Mouse (Mus musculus) CD4-positive, CD25-positive, alpha-beta regulatory T cell, adult 2 months (primary cell): Measurements from ENCODE around the gene Map2k4.

Experiments used
- DNase-seq: peaks from one replicate; pipeline ENCODE4 v3.0.0-alpha.2; 2012; ENCODE audit warnings: low read depth, low spot score

The Map2k4 gene

DNA sequence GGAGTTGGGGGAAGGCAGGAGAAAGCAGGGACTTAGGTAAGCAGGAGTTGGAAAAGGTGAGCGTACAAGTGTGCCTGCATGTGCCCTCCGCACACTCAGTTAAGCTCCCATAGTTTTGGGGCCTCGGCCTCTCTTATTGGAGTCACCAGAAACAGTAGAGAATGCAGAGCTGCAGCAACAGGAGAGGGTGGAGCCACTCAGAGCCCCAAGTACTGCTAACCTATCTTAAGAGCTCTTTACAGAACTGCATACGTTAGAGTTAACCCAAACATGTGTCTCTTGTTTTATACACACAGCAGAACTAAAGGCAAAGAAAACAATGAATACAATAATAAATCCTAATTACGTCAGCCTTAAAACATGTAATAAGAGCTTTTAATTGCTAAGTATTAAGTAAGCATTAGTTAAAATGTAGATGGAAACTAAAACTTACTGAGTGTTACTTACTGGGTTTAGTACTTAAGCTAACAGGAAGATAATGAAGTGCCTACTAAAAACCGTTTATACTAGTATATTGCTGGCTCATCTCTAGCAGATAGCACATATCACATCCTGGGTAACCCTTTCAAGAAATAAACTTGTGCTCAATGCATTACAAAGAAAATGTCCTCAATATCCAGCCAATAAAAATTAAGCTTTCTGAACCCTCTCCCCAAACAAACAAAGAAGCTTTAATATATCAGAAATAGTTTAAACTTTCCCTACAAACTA lies 14.0 kb downstream of the Map2k4 start:
- DNase-seq, result no peak

DNA sequence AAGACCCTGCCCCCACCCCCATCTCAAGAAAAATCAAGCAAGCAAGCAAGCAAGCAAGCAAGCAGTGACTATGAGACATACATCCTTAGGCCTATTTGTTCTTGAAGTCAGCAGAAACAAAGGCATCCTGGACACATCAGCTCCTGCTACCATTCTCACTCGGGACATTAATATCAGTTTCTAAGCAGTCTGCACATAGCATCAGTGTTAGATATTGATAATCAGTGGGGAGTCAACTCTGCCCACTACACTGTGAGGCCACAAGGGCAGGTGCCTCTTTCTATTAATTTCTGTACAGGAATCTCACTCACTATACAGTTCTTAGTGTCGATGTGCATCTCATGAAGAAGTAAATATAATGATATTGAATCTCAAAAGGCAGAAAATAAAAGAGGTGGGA lies 14.6 kb downstream of the Map2k4 start:
- DNase-seq, result no peak

DNA sequence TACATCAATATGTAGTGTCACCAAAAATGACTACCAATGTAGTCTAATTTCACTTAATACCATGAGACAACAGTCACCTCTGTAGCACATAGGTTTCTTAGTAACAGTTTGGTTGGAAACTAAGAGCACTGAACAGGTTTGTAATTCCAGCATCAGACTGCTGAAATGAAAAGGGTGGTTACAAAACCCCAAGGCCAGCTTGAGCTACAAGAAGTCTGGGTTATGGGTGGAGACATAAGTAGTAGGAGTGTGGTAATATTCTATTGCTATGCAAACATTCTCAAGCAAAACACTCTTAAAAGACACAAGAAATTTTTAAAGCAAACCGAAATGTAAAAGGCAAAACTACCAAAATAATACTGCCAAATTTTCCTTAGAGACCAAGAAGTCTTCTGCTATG lies 16.6 kb downstream of the Map2k4 start:
- DNase-seq, result no peak

DNA sequence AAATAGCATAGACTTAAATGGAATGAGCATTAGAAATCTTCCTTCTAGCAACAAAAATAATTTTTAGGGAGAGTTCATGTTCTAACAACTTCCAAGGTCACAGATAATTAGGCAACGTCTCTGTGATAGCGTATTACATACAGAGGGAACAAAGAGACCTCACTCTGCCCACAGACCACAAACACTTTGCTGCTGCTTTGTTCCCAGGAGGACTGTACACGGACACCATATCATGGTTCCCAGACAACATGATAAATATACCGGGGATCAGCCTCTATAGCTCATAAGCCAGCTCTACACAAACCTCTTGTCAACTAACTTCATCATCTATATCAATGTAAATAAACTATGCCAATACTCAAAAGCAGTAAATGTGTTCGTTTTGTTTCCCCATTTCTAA lies 18.1 kb downstream of the Map2k4 start:
- no peak for DNase-seq

DNA sequence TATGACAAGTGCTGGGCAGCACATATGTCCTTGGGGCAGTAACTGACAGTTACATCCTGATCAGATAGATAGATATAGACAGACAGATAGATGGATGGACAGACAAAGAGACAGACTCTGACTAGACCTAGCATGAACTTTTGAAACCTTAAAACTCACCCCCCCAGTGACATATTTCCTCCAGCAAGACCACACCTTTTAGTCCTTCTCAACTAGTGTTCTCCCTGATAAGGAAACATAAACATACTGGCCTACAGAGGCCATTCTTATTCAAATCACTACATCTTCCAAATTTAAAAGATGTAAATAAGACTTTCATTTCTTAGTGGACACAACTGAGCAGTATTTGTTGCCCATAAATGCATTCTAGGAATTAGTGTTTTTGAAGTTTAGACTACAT lies 19.7 kb downstream of the Map2k4 start:
- no peak for DNase-seq

DNA sequence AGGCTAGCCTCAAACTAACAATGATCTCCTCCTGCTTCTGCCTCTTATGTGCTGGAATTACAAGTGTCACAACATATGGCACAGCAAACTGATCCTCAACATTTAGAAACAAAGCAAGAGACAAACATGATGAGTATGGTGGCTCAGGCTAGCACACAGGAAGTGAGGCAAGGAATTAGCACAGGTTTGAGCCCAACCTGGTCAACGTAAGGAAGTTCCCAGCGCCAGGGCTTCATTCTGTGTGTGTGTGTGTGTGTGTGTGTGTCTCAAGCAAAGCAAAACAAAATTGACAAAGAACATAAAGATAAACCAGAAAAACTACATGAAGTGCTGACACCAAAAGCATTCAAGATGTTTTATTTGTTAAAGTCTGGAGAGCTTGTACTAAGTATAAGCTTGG lies 27.2 kb downstream of the Map2k4 start:
- no peak for DNase-seq

DNA sequence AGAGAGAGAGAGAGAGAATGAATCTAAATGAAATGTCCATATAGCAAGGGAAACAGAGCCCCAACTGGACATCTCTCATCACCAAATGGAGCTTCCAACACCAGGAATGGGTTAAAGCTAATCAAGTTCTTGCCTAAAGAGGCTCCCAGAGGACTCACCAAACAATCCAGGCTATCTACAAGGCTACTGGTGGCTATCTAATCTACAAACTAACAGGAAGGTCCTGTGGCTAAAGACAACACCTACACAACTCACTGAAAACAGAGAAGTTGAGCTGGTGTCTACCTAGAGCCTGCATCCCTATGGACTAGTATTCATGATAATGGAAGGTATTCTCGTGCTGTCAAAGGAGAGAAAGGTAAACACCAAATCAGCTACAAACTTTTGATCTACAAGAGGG lies 28.7 kb downstream of the Map2k4 start:
- no peak for DNase-seq

DNA sequence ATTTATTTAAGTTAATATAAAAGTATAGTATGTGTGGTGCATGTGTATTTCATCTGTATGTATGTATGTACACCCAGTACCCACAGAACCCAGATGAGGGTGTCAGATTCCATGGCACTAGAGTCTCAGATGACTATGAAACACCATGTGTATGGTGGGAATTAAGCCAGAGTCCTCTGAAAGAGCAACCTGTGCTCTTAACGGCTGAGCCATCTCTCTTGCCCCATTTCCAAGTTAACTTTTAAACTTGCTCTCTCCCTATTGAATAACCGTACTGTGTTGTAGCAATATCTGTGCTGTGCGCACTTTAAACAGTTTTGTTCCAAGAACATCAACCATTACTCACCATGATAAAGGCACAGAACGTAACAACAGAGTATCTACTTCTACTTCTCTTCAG lies 33.9 kb downstream of the Map2k4 start:
- no peak for DNase-seq

DNA sequence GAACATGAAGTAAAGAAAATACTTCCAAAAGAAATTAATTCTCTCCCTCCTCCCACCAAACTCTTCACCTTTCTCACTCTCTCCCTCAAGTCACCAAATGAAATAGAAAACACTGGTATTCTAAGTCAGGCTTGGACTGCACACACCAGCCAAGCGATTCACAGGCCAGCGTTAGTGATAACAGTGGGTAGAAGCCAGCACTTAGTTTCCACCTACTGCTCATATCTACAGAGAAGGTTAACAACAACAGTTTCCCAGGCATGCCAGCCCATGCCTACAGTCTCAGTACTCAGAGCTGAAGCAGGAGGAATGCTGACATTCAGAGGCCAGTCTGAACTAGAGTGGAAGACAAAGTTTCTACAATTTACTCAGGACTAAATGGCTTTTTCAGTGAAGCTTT lies 34.5 kb downstream of the Map2k4 start:
- DNase-seq, result no peak

DNA sequence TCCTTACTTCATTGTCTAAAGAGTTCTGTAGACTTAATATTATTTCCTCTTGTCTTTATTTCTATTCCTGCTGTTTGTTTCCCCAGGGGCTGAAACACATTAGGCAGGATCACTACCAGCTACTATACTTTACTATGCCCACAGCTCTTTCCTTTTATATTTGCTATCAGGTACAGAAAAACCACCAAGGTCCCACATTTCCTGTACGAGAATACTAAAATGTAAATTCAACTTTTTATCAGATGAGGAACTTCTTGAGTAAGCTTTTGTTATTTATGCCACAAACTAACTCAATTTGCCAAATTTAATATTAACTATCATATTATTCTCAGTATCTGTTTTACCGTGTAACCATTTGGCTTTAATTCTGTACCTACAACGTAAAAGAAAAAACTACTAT lies 37.6 kb downstream of the Map2k4 start:
- no peak for DNase-seq

DNA sequence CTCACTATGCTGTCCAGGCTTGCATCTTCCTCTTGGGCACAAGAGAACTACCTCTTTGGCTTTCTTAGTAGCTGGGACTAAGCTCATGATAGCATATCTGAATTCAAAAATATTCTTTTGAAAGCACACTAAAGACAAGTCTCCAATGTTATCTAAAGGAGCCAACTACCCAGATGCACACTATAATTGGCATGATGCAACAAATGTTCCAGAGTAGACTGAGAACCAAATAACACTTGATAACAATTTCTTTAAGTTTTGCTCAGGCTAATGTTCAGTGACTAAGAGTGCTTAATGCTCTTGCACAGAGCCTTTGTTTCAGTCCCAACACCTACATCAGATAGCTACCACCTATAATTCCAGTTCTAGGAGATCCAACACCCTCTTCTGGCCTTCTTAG lies 40.7 kb downstream of the Map2k4 start:
- DNase-seq, result no peak

DNA sequence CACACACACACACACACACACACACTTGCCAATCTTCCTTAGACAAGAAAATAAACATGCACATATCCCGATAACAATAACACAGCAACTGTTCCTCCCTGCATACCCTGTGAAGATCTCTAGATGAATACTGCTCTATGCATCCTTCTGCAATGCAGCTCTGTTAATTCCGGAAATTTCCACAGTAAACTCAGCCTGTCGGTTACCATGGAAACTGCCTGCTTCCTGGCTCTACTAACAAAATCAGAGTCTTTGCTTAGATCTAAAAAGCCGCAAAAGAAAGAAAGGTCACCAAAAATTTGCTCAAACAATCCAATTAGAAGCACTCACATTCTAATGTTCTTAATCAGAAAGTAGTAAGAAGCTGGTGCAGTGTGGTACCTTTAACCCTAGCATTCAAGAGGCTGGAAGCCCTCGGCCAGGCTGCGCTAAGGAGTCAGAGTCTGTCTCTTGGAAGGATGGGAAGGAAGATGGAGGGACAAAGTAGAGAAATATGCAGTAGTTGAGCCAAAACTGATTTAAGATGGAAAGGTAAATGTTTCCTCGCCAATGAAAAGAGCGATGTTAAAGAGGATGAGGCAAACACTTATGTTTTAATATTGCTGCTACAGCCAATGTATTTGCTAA lies 42.3 kb downstream of the Map2k4 start:
- DNase-seq, result no peak

DNA sequence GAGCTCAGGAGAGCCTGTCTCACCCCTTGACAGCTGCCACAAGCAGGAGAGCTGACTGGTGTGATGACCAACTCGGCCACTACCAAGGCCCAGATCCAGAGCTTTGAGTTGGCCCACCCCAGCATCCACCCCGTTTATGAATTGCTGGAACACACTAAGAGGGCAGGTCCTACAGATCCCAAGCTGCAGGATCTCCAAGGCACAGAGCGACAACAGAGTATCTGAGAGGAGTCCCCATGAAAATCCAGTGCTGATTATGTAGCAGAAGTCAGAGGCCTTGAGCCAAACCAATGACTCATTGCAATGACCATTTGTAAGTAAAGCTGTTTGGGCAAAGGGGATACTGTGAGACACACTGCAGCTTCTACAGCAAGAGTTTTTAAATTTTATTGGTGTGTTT lies 44.2 kb downstream of the Map2k4 start:
- DNase-seq, result no peak

DNA sequence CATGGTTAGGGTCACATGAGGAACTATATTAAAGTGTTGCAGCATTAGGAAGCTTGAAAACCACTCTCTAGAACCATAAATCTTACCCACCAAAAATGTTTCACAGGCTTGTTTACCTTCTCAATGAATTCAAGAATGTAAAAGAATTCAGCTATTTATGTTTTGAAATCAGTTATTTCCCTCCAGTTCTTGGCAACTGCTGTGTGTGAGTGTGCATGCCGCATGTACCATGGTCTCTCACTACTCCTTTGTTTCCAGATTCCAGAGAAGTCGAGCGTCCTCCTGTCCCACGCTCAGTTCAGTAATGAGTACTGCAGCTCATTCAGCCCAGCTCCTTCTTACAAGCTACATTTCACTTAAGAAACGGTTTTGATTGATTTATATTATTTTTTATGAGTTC lies 47.3 kb downstream of the Map2k4 start:
- no peak for DNase-seq

DNA sequence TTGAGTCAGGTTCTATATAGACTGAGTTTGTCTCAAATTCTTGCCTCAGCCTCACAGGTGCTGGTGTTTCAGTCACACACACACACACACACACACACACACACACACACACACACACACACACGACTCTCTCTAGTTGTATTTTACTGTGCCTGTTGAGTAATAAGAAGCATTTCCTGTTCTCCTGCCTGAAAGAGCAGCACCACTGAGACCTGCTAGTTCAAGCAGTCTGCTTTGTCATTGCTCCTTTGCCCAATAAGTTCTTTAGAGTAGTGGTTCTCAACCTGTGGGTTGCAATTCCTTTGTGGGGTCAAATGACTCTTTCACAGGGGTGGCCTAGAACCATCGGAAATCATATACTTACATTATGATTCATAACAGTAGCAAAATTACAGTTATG lies 47.7 kb downstream of the Map2k4 start:
- peak; percentile 27 for DNase-seq

DNA sequence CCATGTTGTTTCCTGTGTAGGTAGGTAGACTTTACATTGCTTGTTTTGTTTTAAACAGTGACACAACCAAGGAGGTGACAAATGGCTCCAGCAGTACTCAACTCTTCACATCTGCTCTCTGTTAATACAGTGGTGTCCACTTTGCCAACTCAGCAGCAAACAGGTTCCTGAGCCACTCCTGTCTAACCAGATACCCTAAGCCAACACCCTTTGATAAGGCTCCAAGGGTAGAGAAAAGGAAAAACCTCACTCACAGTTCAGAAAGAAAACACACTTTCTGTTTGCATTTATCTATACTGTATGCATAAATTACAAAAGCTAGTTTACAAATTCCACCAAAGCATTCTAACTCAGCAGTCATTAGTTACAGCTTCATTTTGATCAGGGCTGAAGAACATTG lies 48.2 kb downstream of the Map2k4 start:
- DNase-seq, result no peak

DNA sequence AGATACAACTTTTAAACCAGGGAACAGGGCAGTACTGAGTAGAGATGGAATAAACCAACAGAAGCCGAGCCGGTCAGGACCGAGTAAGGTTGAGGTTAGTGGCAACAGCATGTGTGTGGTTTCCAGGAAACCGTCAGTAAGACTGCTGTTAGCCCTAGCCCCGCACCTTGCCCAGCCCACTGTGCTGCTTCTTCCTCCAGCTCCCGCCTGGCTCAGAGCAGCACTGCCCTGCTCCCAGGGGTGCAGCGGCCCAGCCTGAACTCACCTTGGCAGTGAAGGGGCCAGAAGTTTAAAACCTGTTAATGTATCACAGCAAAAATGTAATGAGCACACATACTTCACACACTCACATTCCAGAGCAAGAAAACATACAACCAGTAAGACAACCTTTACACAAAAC lies 53.4 kb downstream of the Map2k4 start:
- no peak for DNase-seq

DNA sequence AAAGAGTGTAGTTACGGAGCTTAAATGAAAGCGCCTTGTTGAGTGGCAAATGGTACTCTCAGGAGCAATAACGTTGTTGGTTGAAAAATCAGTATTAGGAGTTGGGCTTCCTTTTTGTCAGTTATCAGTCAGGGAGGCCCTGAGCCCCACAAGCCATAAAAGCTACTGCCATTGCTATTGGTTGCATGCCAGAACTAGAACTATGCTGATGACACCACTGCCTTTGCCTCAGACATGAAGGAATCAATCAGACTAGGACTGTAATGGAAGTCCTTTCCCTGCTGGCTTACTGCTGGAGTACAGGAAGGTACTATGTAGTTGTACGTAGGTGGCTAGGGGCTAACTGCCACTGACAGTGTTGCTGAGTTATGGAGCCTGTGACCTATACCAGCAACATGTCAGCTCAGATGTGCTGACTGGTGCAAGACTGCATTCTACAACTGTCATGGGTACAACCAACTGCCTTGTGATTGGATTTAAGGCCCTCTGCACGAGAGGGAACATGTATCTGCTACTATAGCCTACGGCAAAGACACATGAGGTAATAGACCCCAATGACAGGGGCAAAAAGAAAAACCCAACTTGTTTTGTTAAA lies 58.4 kb downstream of the Map2k4 start:
- no peak for DNase-seq

DNA sequence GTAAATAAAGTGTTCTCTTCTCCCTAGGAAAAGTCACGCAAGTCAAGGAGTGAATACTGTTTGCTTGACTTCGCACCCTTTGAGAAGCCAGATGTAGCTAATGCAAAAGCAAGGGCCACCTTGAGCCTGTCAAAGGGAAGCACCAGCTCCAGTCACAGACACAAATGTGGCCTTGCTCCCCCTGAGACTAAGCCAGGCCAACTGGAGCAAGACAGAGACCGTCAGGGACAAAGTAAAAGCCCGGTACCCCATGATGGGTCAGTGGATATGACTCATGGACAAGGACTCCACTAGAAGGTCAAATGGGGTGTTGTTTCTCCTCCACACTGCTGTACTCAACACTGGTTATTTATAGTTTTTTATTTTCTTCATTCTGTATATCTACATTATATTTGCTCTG lies 59.2 kb downstream of the Map2k4 start:
- no peak for DNase-seq

DNA sequence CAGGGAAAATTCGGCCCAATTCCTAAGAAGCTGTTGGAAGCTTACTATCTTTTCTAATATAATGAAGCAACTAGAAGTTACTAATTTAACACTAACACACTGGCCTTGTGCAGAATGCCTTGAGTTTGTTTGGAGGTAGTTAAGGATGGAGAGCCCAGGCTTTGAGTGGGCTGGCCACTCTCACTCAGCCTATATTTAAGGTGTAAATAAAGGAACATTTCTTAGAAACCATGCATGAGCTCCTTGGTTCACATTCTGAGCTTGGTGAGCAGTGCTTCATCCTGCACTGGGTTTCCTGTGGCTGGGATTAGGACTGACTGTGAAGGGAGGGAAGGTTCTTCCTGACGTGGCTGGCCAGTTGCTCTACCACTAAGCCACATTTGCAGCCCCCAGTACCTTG lies 64.4 kb downstream of the Map2k4 start:
- no peak for DNase-seq

DNA sequence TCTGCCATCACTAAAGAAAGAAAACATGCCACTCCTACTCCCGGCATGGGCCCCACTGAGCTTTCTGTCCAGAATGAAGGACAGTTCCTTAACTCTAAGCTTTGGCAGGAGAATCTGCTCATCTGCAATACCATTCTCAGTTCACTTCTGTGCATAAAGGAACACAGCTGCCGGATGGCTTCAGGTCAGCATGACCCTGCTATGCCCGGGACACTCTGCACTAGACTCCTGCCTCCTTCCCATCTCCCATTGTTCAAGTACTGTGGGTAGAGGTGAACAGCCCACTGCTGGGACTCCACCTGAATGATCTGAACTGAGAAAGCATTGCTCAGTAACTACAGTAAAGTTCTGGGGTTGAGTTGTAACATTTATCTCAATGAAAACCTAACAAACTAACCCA lies 66.5 kb downstream of the Map2k4 start:
- DNase-seq, result no peak

DNA sequence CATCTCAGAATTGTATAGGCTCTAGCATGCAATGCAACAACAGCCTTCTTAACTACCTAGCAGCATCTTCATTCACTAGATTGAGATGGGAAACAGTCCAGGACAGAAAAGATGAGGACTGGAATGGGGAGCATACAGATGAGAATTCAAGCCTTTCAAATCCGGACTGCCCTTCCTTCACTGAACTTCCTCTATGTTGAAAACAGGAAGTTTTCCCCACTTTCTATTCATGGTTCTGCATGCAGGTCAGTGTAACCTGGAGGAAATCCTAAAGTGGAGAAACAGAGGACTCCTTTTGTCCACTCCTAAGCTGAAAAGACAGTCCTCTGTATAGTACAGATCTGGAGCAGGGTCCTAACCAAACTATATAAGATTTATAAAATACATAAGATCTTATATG lies 68.1 kb downstream of the Map2k4 start:
- DNase-seq, result no peak

DNA sequence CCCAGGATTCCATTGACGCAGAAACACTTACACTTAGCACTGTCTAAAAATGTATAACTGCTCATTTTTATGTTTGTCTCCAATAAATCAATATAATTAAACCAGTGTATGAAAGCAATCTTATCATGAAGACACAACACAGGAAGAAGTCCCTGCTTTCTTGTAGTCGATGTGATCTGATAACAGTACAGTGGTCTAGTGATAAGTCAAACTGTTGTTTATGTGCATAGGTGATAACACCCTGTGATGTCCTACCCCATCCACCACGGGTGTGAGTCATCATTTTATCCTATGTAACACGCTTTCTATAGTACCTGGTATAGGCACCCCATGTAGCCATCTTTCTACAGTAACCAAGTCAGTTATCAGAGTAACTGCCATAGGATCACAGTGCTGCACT lies 74.3 kb downstream of the Map2k4 start:
- DNase-seq, result no peak
